Mouse (Mus musculus): ENCODE measurements around the gene Zfp536. TPM values are rescaled to one million over a fixed set of nuclear protein-coding genes. Genes with fewer than 3 reads are reported as not detected.

Gene Zfp536
- polyA plus RNA-seq, 1 experiment from 2014 or later = 5.1 TPM

GRCm38 (mm10) chr7:37753024-37753423 is 20.4 kb downstream of the Zfp536 start:
- 67% methylated on average over 1 of the region's 1 CpGs for WGBS
- Histone ChIP-seq H3K4me2 (no peak overlapping the region), H3K4me1 (replicated peaks) (no peaks in the 10 kb centered on the region), H3K27ac (ENCODE audit: poor library complexity, severe bottlenecking) (no peak overlapping the region), H3K36me3 (no peaks in the 10 kb centered on the region), H3K9me3 (replicated peaks) (no peaks in the 10 kb centered on the region), H3K27me3 (replicated peaks) (peaks cover 7% of the 10 kb centered on the region), H3K4me3 (no peak overlapping the region), H3K9ac (no peak overlapping the region)
- no peak for ATAC-seq (ENCODE audit: insufficient number of reproducible peaks, low FRiP score)

DNA sequence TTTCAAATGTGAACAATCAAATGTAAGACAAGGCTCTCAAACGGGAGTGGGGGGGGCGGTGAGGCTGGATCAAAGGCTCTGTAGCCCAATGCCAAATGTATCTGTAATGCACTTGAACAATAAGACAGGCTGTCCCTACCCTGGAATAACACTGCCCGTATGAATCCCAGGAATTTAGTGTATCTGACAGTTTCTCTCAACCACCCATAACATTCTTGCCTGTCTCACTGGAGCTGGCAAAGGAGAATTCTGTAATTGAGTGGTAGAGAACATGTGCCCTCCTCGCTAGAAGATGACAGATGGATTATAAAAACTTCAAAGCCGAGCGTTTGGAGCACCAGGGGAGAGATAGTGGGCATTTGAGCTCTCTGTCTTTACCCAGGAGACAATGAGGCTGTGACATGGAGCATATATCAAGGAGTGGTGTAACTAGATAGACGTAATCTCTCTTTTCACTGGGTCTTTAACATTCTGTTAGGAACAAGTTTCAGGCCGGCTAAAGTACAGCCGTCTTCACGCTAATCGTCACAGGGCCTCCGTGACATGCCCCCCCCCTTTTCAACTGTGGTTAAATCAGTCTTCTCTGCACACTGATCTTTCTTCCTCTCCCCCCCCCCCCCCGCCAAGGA is 27.2 kb downstream of the Zfp536 start:
- peak overlapping the region; percentile 11; the same call in 1 of the 2 replicates for H3K27ac ChIP-seq (ENCODE audit: poor library complexity, severe bottlenecking)
- H3K27me3 ChIP-seq (replicated peaks) = peaks cover 7% of the 10 kb centered on the region
- 14% methylated on average over 12 of the region's 13 CpGs for WGBS
- H3K4me1 ChIP-seq (replicated peaks) = peaks cover 17% of the 10 kb centered on the region
- no peaks in the 10 kb centered on the region for H3K36me3 ChIP-seq
- no peak overlapping the region for H3K9ac ChIP-seq
- ATAC-seq (ENCODE audit: insufficient number of reproducible peaks, low FRiP score) = no peak
- peak overlapping the region; percentile 11; the same call in 1 of the 2 replicates for H3K4me3 ChIP-seq
- H3K4me2 ChIP-seq = peak overlapping the region; percentile 57
- no peaks in the 10 kb centered on the region for H3K9me3 ChIP-seq (replicated peaks)

DNA sequence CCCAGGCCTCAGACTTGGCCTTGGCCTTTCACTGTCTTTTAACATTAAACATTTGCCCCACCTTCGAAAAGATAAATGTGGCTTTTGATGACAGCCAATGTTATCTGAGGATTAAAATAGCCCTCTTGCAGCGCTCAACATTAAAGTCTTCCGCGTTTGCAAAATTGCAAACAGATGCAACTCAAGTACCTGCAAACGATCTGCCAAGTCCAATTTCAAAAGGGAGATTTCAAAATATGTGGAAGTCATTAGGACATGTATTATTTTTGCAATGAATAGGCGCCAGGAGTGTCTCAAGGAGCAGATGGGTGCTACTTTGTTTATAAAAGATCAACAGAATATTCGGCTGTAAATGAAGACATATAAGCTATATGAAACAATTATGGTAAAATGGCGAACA is 30.1 kb downstream of the Zfp536 start:
- Histone ChIP-seq H3K27ac (ENCODE audit: poor library complexity, severe bottlenecking) (no peak overlapping the region), H3K36me3 (no peaks in the 10 kb centered on the region), H3K4me2 (no peak overlapping the region; the same call in 1 of the 2 replicates), H3K4me3 (no peak overlapping the region), H3K4me1 (replicated peaks) (peaks cover 17% of the 10 kb centered on the region), H3K9me3 (replicated peaks) (no peaks in the 10 kb centered on the region), H3K9ac (no peak overlapping the region), H3K27me3 (replicated peaks) (peaks cover 5% of the 10 kb centered on the region; the same call in 1 of the 2 replicates)
- ATAC-seq (ENCODE audit: insufficient number of reproducible peaks, low FRiP score) = no peak
- 40% methylated on average over 8 of the region's 8 CpGs for WGBS

- Histone ChIP-seq H3K4me3 (no peak overlapping the region), H3K4me2 (no peak overlapping the region), H3K27ac (ENCODE audit: poor library complexity, severe bottlenecking) (no peak overlapping the region), H3K27me3 (replicated peaks) (peaks cover 5% of the 10 kb centered on the region), H3K9me3 (replicated peaks) (no peaks in the 10 kb centered on the region), H3K36me3 (no peaks in the 10 kb centered on the region), H3K4me1 (replicated peaks) (peaks cover 21% of the 10 kb centered on the region), H3K9ac (no peak overlapping the region)
- 37% methylated on average over 8 of the region's 8 CpGs for WGBS
- no peak for ATAC-seq (ENCODE audit: insufficient number of reproducible peaks, low FRiP score)
Observed at GRCm38 (mm10) chr7:37737191-37737590, 36.2 kb downstream of the Zfp536 start.

- H3K27ac ChIP-seq (ENCODE audit: poor library complexity, severe bottlenecking) = no peak overlapping the region
- H3K27me3 ChIP-seq (replicated peaks) = peaks cover 5% of the 10 kb centered on the region
- ATAC-seq (ENCODE audit: insufficient number of reproducible peaks, low FRiP score) = no peak
- H3K9me3 ChIP-seq (replicated peaks) = no peaks in the 10 kb centered on the region
- H3K9ac ChIP-seq = no peak overlapping the region
- WGBS = 12% methylated on average over 4 of the region's 4 CpGs
- peaks cover 21% of the 10 kb centered on the region for H3K4me1 ChIP-seq (replicated peaks)
- no peaks in the 10 kb centered on the region for H3K36me3 ChIP-seq
- no peak overlapping the region for H3K4me3 ChIP-seq
- no peak overlapping the region for H3K4me2 ChIP-seq
Observed at GRCm38 (mm10) chr7:37736413-37736720, 37.1 kb downstream of the Zfp536 start.

- H3K4me1 ChIP-seq (replicated peaks) = peaks cover 21% of the 10 kb centered on the region
- H3K27ac ChIP-seq (ENCODE audit: poor library complexity, severe bottlenecking) = no peak overlapping the region
- H3K27me3 ChIP-seq (replicated peaks) = peaks cover 5% of the 10 kb centered on the region; the same call in 1 of the 2 replicates
- no peaks in the 10 kb centered on the region for H3K36me3 ChIP-seq
- H3K4me3 ChIP-seq = no peak overlapping the region
- 39% methylated on average over 7 of the region's 7 CpGs for WGBS
- no peak overlapping the region for H3K9ac ChIP-seq
- no peak for ATAC-seq (ENCODE audit: insufficient number of reproducible peaks, low FRiP score)
- no peak overlapping the region for H3K4me2 ChIP-seq
- no peaks in the 10 kb centered on the region for H3K9me3 ChIP-seq (replicated peaks)
Observed at GRCm38 (mm10) chr7:37735707-37736412, 37.6 kb downstream of the Zfp536 start.

GRCm38 (mm10) chr7:37735101-37735500 is 38.3 kb downstream of the Zfp536 start:
- Histone ChIP-seq H3K27me3 (replicated peaks) (peaks cover 5% of the 10 kb centered on the region; the same call in 1 of the 2 replicates), H3K27ac (ENCODE audit: poor library complexity, severe bottlenecking) (no peak overlapping the region), H3K4me2 (no peak overlapping the region), H3K4me1 (replicated peaks) (peaks cover 21% of the 10 kb centered on the region), H3K4me3 (no peak overlapping the region), H3K9ac (no peak overlapping the region), H3K9me3 (replicated peaks) (no peaks in the 10 kb centered on the region), H3K36me3 (no peaks in the 10 kb centered on the region)
- ATAC-seq (ENCODE audit: insufficient number of reproducible peaks, low FRiP score) = no peak
- 83% methylated on average over 6 of the region's 6 CpGs for WGBS

DNA sequence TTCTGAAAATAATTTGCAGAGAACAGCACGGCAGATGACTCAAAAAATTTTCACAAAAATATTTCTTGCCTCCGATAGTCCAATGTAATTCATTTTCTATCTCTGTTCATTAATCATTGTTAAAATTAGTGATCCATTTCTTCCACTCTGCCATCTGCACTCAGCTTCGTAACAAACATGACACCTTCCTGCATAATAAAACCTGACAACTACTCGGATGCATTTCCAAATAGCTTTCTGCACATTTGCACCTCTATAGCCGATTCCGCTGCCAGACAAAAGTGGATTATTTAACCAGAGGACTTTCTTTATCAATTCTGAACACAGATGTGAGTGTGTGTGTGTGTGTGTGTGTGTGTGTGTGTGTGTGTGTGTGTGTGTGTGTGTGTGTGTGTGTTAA is 38.9 kb downstream of the Zfp536 start:
- no peak for ATAC-seq (ENCODE audit: insufficient number of reproducible peaks, low FRiP score)
- Histone ChIP-seq H3K4me2 (no peak overlapping the region), H3K36me3 (no peaks in the 10 kb centered on the region), H3K4me1 (replicated peaks) (peaks cover 21% of the 10 kb centered on the region), H3K27me3 (replicated peaks) (peaks cover 5% of the 10 kb centered on the region; the same call in 1 of the 2 replicates), H3K27ac (ENCODE audit: poor library complexity, severe bottlenecking) (no peak overlapping the region), H3K9ac (no peak overlapping the region), H3K4me3 (no peak overlapping the region), H3K9me3 (replicated peaks) (no peaks in the 10 kb centered on the region)
- 70% methylated on average over 6 of the region's 6 CpGs for WGBS

DNA sequence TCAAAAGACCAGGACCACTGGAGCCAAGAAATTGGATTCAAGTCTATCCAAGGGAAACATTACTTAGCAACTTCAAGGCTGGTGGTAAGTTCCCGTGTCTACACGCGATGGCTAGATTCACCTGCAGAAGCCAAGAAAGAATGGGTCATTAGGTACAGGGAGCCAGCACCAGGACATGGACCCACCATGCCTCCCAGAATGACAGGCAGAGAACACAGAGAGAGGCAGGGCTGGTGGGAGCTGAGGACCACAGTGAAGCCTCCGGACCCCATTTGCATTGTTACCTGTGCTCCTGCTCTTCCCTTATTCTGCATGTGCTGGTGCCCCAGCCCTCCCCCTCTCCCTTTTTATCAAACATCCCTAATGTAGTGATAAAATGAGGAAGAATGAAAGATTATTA is 39.4 kb downstream of the Zfp536 start:
- H3K4me2 ChIP-seq = no peak overlapping the region
- H3K9me3 ChIP-seq (replicated peaks) = no peaks in the 10 kb centered on the region
- 83% methylated on average over 4 of the region's 4 CpGs for WGBS
- H3K4me1 ChIP-seq (replicated peaks) = peaks cover 21% of the 10 kb centered on the region
- no peak overlapping the region for H3K9ac ChIP-seq
- no peak for ATAC-seq (ENCODE audit: insufficient number of reproducible peaks, low FRiP score)
- H3K27me3 ChIP-seq (replicated peaks) = peaks cover 3% of the 10 kb centered on the region; the same call in 1 of the 2 replicates
- H3K36me3 ChIP-seq = no peaks in the 10 kb centered on the region
- no peak overlapping the region for H3K27ac ChIP-seq (ENCODE audit: poor library complexity, severe bottlenecking)
- H3K4me3 ChIP-seq = no peak overlapping the region

GRCm38 (mm10) chr7:37732741-37733140 is 40.7 kb downstream of the Zfp536 start:
- H3K9ac ChIP-seq = no peak overlapping the region
- H3K36me3 ChIP-seq = no peaks in the 10 kb centered on the region
- H3K27ac ChIP-seq (ENCODE audit: poor library complexity, severe bottlenecking) = no peak overlapping the region
- no peak overlapping the region for H3K4me3 ChIP-seq
- H3K4me1 ChIP-seq (replicated peaks) = peaks cover 24% of the 10 kb centered on the region
- no peak overlapping the region for H3K4me2 ChIP-seq
- ATAC-seq (ENCODE audit: insufficient number of reproducible peaks, low FRiP score) = no peak
- WGBS = 57% methylated on average over 4 of the region's 4 CpGs
- H3K27me3 ChIP-seq (replicated peaks) = no peaks in the 10 kb centered on the region; the same call in 1 of the 2 replicates
- no peaks in the 10 kb centered on the region for H3K9me3 ChIP-seq (replicated peaks)

- WGBS = 55% methylated on average over 8 of the region's 8 CpGs
- no peak for ATAC-seq (ENCODE audit: insufficient number of reproducible peaks, low FRiP score)
- no peak overlapping the region for H3K4me3 ChIP-seq
- no peak overlapping the region for H3K9ac ChIP-seq
- no peak overlapping the region for H3K27ac ChIP-seq (ENCODE audit: poor library complexity, severe bottlenecking)
- no peaks in the 10 kb centered on the region for H3K36me3 ChIP-seq
- no peaks in the 10 kb centered on the region for H3K9me3 ChIP-seq (replicated peaks)
- no peaks in the 10 kb centered on the region; the same call in 1 of the 2 replicates for H3K27me3 ChIP-seq (replicated peaks)
- peaks cover 6% of the 10 kb centered on the region; the same call in 1 of the 2 replicates for H3K4me1 ChIP-seq (replicated peaks)
- H3K4me2 ChIP-seq = no peak overlapping the region
Observed at GRCm38 (mm10) chr7:37727746-37728145, 45.7 kb downstream of the Zfp536 start.

All from heart, embryonic 12.5 days (tissue).